ENCODE assay signal across 8 mouse cellular contexts in genomic region chr7:17056601-17057523, GRCm38 (mm10). TPM values are rescaled to one million over a fixed set of nuclear protein-coding genes. Genes with fewer than 3 reads are reported as not detected.
DNase-seq lines count a peak whose midpoint lies in the region; ATAC-seq and TF ChIP-seq lines count a peak whose summit lies in the region.

No protein-coding gene starts in this region.

- peak overlapping the region; percentile 56 for H3K4me3 ChIP-seq in cerebellum, adult 2 months (replicated peaks; ENCODE audit: insufficient read depth, low read depth, low read length)
- peak overlapping the region; percentile 49 for H3K4me3 ChIP-seq in limb, embryonic 12.5 days (replicated peaks)
- peak overlapping the region; percentile 43 for H3K4me3 ChIP-seq in midbrain, embryonic 12.5 days

- H3K27me3 ChIP-seq in cerebellum, adult 2 months (ENCODE audit: control insufficient read depth, insufficient read depth, low read length), result no peaks in the 10 kb centered on the region
- no peaks in the 10 kb centered on the region for H3K27me3 ChIP-seq in limb, embryonic 12.5 days
- H3K27me3 ChIP-seq in midbrain, embryonic 12.5 days, result peaks cover 33% of the 10 kb centered on the region

- H3K4me1 ChIP-seq in cerebellum, adult 2 months (ENCODE audit: control insufficient read depth, insufficient read depth, low read length), result peaks cover 17% of the 10 kb centered on the region
- H3K4me1 ChIP-seq in limb, embryonic 12.5 days (replicated peaks), result peaks cover 62% of the 10 kb centered on the region
- H3K4me1 ChIP-seq in midbrain, embryonic 12.5 days, result peaks cover 54% of the 10 kb centered on the region

- no peaks in the 10 kb centered on the region for H3K9me3 ChIP-seq in limb, embryonic 12.5 days
- H3K9me3 ChIP-seq in midbrain, embryonic 12.5 days, result no peaks in the 10 kb centered on the region

- peak overlapping the region; percentile 54 for H3K9ac ChIP-seq in limb, embryonic 12.5 days (replicated peaks)
- peak overlapping the region; percentile 39; the same call in 1 of the 2 replicates for H3K9ac ChIP-seq in midbrain, embryonic 12.5 days (replicated peaks)

- H3K36me3 ChIP-seq in limb, embryonic 12.5 days, result peaks cover 21% of the 10 kb centered on the region
- no peaks in the 10 kb centered on the region for H3K36me3 ChIP-seq in midbrain, embryonic 12.5 days

- TF ChIP-seq CTCF in cerebellum, adult 2 months (IDR thresholded peaks at IDR 0.05; ENCODE audit: borderline replicate concordance, insufficient read depth, low read depth, low read length), result no peak

- H3K27ac ChIP-seq in cerebellum, adult 2 months (ENCODE audit: insufficient read depth, low read length), result peak overlapping the region; percentile 32
- peak overlapping the region; percentile 91 for H3K27ac ChIP-seq in limb, embryonic 12.5 days
- H3K27ac ChIP-seq in midbrain, embryonic 12.5 days (replicated peaks), result peak overlapping the region; percentile 44

- TF ChIP-seq POLR2A in cerebellum, adult 2 months (IDR thresholded peaks at IDR 0.05; ENCODE audit: borderline replicate concordance, insufficient read depth, low read length), result no peak

- ATAC-seq in limb, embryonic 12.5 days (ENCODE audit: insufficient number of reproducible peaks, insufficient read depth, low FRiP score, low TSS enrichment, low read depth), result no peak
- no peak; the same call in 1 of the 2 replicates for ATAC-seq in midbrain, embryonic 12.5 days (ENCODE audit: low FRiP score, low read depth)
- ATAC-seq in erythroid progenitor cell, adult 5-6 weeks (replicated peaks; ENCODE audit: low FRiP score, poor library complexity, severe bottlenecking), result no peak

- H3K4me2 ChIP-seq in limb, embryonic 12.5 days, result peak overlapping the region; percentile 87
- H3K4me2 ChIP-seq in midbrain, embryonic 12.5 days (replicated peaks), result peak overlapping the region; percentile 66

- DNase-seq in cerebellum, adult 2 months, result no peak
- no peak for DNase-seq in cerebellum, adult 11-12 months
- peak; percentile 49 for DNase-seq in thymus, postnatal 14 days
- DNase-seq in thymus, adult 18-20 months, result no peak
- DNase-seq in heart, postnatal 14 days, result peak; percentile 36 to 53

- intact Hi-C loops in heart, postnatal 14 days (cut with DNase I), result no loop called here

- 46% methylated on average over 14 of the region's 14 CpGs for WGBS in cerebellum, adult 2 months
- WGBS in limb, embryonic 12.5 days, result 33% methylated on average over 14 of the region's 14 CpGs
- WGBS in midbrain, embryonic 12.5 days, result 35% methylated on average over 14 of the region's 14 CpGs

RNA-seq across cellular contexts. Expression of gene Hif3a, which starts 5.4 kb away (rescaled TPM):
- 2.1 and 4.2 TPM in 2 replicates for polyA plus RNA-seq in cerebellum, adult 2 months (2012; rRNA removed)
- total RNA-seq in heart, postnatal 14 days (2021), result 1 to 10 TPM; 4.9 to 5.4 TPM
- 10.8 and 11.3 TPM in 2 replicates for polyA plus RNA-seq in limb, embryonic 12.5 days (2016; fragmentation: Nextera tagmentation; extraction: Ambion mirVana)
- 4.9 and 5.1 TPM in 2 replicates for polyA plus RNA-seq in midbrain, embryonic 12.5 days (2016; fragmentation: Nextera tagmentation; extraction: Ambion mirVana)
- total RNA-seq in erythroid progenitor cell, adult 5-6 weeks (2015; ENCODE audit: low replicate concordance), result 1.4 TPM in 1 of 2 replicates, not detected in the other
- 0.13 TPM in 1 of 2 replicates, not detected in the other for total RNA-seq in erythroid progenitor cell, adult 5-6 weeks (2017; ENCODE audit: low replicate concordance)

RNA-seq across cellular contexts. Expression of gene Psg16, which starts 17.0 kb away (rescaled TPM):
- polyA plus RNA-seq in cerebellum, adult 2 months (2012; rRNA removed), result 20.8 and 22.0 TPM in 2 replicates
- under 1 TPM; 0.05 TPM for total RNA-seq in heart, postnatal 14 days (2021)
- polyA plus RNA-seq in limb, embryonic 12.5 days (2016; fragmentation: Nextera tagmentation; extraction: Ambion mirVana), result 0.12 and 0.14 TPM in 2 replicates
- polyA plus RNA-seq in midbrain, embryonic 12.5 days (2016; fragmentation: Nextera tagmentation; extraction: Ambion mirVana), result 0.21 and 0.23 TPM in 2 replicates
- 0.72 TPM in 1 of 2 replicates, not detected in the other for total RNA-seq in erythroid progenitor cell, adult 5-6 weeks (2015; ENCODE audit: low replicate concordance)
- not detected in 2 replicates for total RNA-seq in erythroid progenitor cell, adult 5-6 weeks (2017; ENCODE audit: low replicate concordance)

RNA-seq across cellular contexts. Expression of gene Ppp5c, which starts 29.1 kb away (rescaled TPM):
- polyA plus RNA-seq in cerebellum, adult 2 months (2012; rRNA removed), result 306 and 336 TPM in 2 replicates
- 100 to 1,000 TPM; 101 to 108 TPM for total RNA-seq in heart, postnatal 14 days (2021)
- polyA plus RNA-seq in limb, embryonic 12.5 days (2016; fragmentation: Nextera tagmentation; extraction: Ambion mirVana), result 126 TPM in 2 replicates
- polyA plus RNA-seq in midbrain, embryonic 12.5 days (2016; fragmentation: Nextera tagmentation; extraction: Ambion mirVana), result 102 TPM in 2 replicates
- 22.6 and 26.3 TPM in 2 replicates for total RNA-seq in erythroid progenitor cell, adult 5-6 weeks (2015; ENCODE audit: low replicate concordance)
- total RNA-seq in erythroid progenitor cell, adult 5-6 weeks (2017; ENCODE audit: low replicate concordance), result 20.7 and 20.9 TPM in 2 replicates

Comparison
In these comparisons a context has a peak if more than half of its experiments do, and no peak if none do; other contexts are left out.
1. DNase-seq: peak in thymus, postnatal 14 days (single experiment) and heart, postnatal 14 days (2 of 2); none in cerebellum, adult 2 months (0 of 2), cerebellum, adult 11-12 months (single experiment) and thymus, adult 18-20 months (0 of 2).
2. H3K27ac ChIP-seq: peak in every context shown above with its lines; median percentile 91 in limb, embryonic 12.5 days; 44 in midbrain, embryonic 12.5 days; 32 in cerebellum, adult 2 months.
3. RNA of gene Psg16, which starts 17.0 kb away (polyA plus RNA-seq): 20.8 to 22.0 TPM in cerebellum, adult 2 months; 0.21 to 0.23 TPM in midbrain, embryonic 12.5 days and 0.12 to 0.14 TPM in limb, embryonic 12.5 days; every median in the first group is over 10 times any median in the second.
4. Peak in every context shown above with its lines, with median percentiles within 50 percentile points of each other: H3K4me3 ChIP-seq.